Mouse (Mus musculus) myocyte (in vitro differentiated cells): ENCODE measurements around the gene Hoxc8.

Experiments
- CEBPB ChIP-seq: IDR thresholded peaks from 2 replicates; pipeline ENCODE4 v1.6.1; 2011; ENCODE audit warnings: mild to moderate bottlenecking, moderate library complexity; ENCODE audit not compliant: poor library complexity, insufficient read depth, severe bottlenecking
- E2F4 ChIP-seq: IDR thresholded peaks from one replicate; pipeline ENCODE4 v1.6.1; 2011; ENCODE audit warnings: mild to moderate bottlenecking, control low read depth, moderate library complexity; ENCODE audit not compliant: insufficient read depth
- MAX ChIP-seq: IDR thresholded peaks from one replicate; pipeline ENCODE4 v1.6.1; 2011; ENCODE audit warnings: low read depth, mild to moderate bottlenecking, control low read depth
- MYOD1 ChIP-seq, 3 experiments: IDR thresholded peaks; one replicate each; pipeline ENCODE4 v1.6.1; 2011; ENCODE audit warnings: control low read depth in 2 of 3, low read depth in 2 of 3, mild to moderate bottlenecking in 2 of 3, moderate library complexity in 1 of 3; ENCODE audit not compliant: insufficient read length in 2 of 3, control insufficient read depth in 1 of 3
- MYOG ChIP-seq, 3 experiments: IDR thresholded peaks; one replicate each; pipeline ENCODE4 v1.6.1; 2011; ENCODE audit warnings: control low read depth in 2 of 3, low read depth in 2 of 3, mild to moderate bottlenecking in 2 of 3; ENCODE audit not compliant: insufficient read length in 2 of 3, control insufficient read depth in 1 of 3, insufficient read depth in 1 of 3
- POLR2A ChIP-seq: IDR thresholded peaks from one replicate; pipeline ENCODE4 v1.6.1; 2011; ENCODE audit warnings: low read depth, mild to moderate bottlenecking, control low read depth, moderate library complexity; ENCODE audit not compliant: insufficient read length
- POLR2AphosphoS2 ChIP-seq: IDR thresholded peaks from one replicate; pipeline ENCODE4 v1.6.1; 2011; ENCODE audit warnings: low read depth, control low read depth; ENCODE audit not compliant: insufficient read length
- USF1 ChIP-seq: IDR thresholded peaks from one replicate; pipeline ENCODE4 v1.6.1; 2011; ENCODE audit warnings: low read depth, mild to moderate bottlenecking, control low read depth, moderate library complexity

DNA sequence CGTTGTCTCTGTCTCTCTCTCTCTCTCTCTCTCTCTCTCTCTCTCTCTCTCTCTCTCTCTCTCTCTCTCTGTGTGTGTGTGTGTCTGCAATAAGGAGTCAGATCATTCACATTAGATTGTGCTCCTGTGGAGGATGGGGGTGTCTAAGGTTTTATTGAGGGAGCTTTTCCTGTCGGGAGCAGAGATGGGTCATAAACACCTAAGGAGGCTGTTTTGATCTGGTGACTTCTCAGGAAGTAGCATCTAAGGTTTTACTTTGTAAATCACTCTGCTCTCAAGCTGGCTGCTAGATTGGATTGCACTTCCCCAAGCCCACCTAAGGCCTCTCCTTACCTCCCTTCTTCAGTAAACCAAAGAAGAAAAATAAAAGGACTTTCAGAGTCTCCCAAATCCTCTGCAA is 33.7 kb downstream of the Hoxc8 start:
- TF ChIP-seq MYOG (IDR thresholded peaks at IDR 0.05; ENCODE audit: control insufficient read depth in 1 of 3, insufficient read depth in 1 of 3, insufficient read length in 2 of 3, low read depth in 2 of 3) (no peak), USF1 (no peak), MAX (no peak), E2F4 (no peak), CEBPB (no peak), POLR2AphosphoS2 (no peak), MYOD1 (IDR thresholded peaks at IDR 0.05; ENCODE audit: control insufficient read depth in 1 of 3, insufficient read length in 2 of 3, low read depth in 2 of 3) (no peak), POLR2A (no peak)
